In genomic region chr16:85637079-85637478, GRCm38 (mm10) we compare ENCODE assay signal across 25 mouse cellular contexts.
"Had no signal": no experiment of that assay in that cellular context is flagged by ENCODE, and none has a peak within 500 bp of the region (broad histone marks: within the 10 kb centered on the region; RNA-seq: fewer than 3 reads in every experiment).

No protein-coding gene starts in this region.

- H3K4me1 ChIP-seq: heart, embryonic 13.5 days; heart, embryonic 15.5 days; hindbrain, embryonic 12.5 days; hindbrain, embryonic 15.5 days; kidney, embryonic 15.5 days; limb, embryonic 13.5 days; limb, embryonic 15.5 days had no signal

- H3K9me3 ChIP-seq: heart, embryonic 13.5 days; heart, embryonic 15.5 days; hindbrain, embryonic 12.5 days; hindbrain, embryonic 15.5 days; kidney, embryonic 15.5 days; limb, embryonic 13.5 days; limb, embryonic 15.5 days had no signal

- H3K9ac ChIP-seq: forebrain, postnatal 0 days; heart, embryonic 13.5 days; heart, embryonic 15.5 days; hindbrain, embryonic 12.5 days; hindbrain, embryonic 15.5 days; kidney, embryonic 15.5 days; limb, embryonic 13.5 days; limb, embryonic 15.5 days had no signal

- DNase-seq: forebrain, postnatal 0 days; gastrocnemius, postnatal 14 days; gastrocnemius, postnatal 36 days; heart, adult 11 months; heart, adult 2 months; heart, postnatal 14 days; heart, postnatal 36 days; kidney, adult 11 months; kidney, adult 2 months; kidney, adult 9 months; kidney, postnatal 14 days; kidney, postnatal 36 days; layer of hippocampus, adult 9-11 months; layer of hippocampus, postnatal 36 days; left cerebral cortex, postnatal 4 days had no signal

- H3K27me3 ChIP-seq: heart, embryonic 13.5 days; heart, embryonic 15.5 days; hindbrain, embryonic 12.5 days; hindbrain, embryonic 15.5 days; kidney, embryonic 15.5 days; limb, embryonic 13.5 days; limb, embryonic 15.5 days had no signal

- ATAC-seq: forebrain, postnatal 0 days; intestine, embryonic 16.5 days had no signal

- H3K36me3 ChIP-seq: heart, embryonic 13.5 days; heart, embryonic 15.5 days; hindbrain, embryonic 12.5 days; hindbrain, embryonic 15.5 days; kidney, embryonic 15.5 days; limb, embryonic 13.5 days; limb, embryonic 15.5 days had no signal

- H3K27ac ChIP-seq: heart, adult 2 months; heart, embryonic 13.5 days; heart, embryonic 15.5 days; hindbrain, embryonic 12.5 days; hindbrain, embryonic 15.5 days; kidney, embryonic 15.5 days; kidney, postnatal 0 days; limb, embryonic 13.5 days; limb, embryonic 15.5 days had no signal

- H3K4me2 ChIP-seq: heart, embryonic 11.5 days; heart, embryonic 13.5 days; heart, embryonic 15.5 days; hindbrain, embryonic 12.5 days; hindbrain, embryonic 15.5 days; kidney, embryonic 15.5 days; limb, embryonic 13.5 days; limb, embryonic 15.5 days had no signal

- H3K4me3 ChIP-seq: heart, adult 2 months; heart, embryonic 13.5 days; heart, embryonic 15.5 days; hindbrain, embryonic 12.5 days; hindbrain, embryonic 15.5 days; kidney, embryonic 15.5 days; limb, embryonic 13.5 days; limb, embryonic 15.5 days had no signal
